Mouse (Mus musculus) B cell, adult 2 months (primary cell): ENCODE measurements around the gene Zbtb48.

Source experiments
- DNase-seq, 2 experiments: peaks; one replicate each; pipeline ENCODE4 v3.0.0; 2022

The Zbtb48 gene

DNA sequence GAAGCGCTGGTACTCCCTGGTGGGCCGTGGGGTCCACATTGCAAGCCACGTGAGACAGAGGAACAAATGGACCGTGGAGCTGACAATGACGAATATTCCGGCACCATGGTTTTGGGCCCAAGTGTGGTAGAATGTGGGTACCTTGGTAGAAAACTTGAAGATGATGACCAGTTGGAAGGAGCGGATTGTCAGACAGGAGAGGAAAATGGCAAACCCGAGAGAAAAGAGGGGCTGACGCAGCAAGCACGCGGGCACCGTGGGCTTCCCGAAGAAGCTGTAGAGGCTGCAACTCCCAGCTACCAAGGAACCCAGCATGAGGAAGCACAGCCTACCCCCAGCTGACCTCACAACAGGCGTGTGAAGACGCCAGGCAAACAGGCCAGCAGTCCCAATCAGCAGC lies 985 bp upstream of the Zbtb48 start:
- no peak for DNase-seq

DNA sequence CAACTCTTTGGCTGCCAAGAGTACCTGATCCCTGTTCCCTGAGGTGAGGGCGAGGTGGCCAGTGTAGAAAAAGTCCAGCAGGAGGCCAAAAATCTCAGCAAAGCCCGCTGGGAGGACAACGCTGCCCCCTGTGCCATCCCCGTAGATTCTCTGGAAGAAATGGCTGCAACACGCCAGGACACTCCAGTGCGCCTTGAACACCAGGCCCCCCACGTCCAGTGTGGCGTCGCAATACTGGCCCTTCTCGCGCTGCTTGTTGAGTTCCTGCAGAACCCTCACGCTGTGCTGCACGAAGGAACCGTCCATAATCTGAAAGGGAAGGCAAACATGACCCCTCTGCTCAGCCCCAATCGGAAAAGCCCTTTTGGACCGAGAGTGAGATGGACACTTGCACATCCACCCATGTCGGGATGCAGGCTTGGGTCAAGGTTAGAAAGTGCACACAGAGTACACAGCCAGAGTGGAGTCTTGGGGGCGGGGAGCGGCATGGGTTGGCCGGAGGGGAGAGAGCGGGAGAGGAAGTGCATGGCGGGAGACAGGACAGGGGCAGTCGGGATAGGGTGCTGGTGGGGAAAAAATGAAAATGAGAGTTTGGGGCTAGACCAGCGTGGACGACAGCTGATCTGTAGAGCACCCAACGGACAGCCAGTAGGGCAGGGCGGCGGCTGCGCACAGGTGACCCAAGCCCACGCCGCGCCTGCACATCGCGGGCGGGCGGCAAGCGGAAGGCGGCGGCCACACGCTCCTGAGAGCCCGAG lies 541 bp downstream of the Zbtb48 start:
- DNase-seq, result no peak

DNA sequence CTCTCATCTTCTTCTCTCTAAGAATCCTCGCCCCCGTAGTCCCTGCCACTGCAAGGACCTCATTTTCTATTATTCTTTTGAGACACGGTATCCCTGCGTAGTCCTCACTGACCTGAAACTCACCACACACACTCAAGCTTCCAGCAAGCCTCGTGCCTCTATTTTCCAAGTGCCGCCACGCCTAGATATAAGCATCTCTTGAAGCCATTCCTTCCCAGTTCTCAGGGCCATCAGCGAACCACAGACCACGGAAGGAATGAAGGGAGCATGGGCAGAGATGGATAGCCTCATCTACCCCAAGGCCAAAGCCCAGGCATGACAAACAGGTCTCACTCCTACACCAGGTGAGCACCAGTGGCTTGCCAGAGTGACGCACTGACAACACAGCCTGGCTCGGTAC lies 2.9 kb downstream of the Zbtb48 start:
- DNase-seq, result no peak

DNA sequence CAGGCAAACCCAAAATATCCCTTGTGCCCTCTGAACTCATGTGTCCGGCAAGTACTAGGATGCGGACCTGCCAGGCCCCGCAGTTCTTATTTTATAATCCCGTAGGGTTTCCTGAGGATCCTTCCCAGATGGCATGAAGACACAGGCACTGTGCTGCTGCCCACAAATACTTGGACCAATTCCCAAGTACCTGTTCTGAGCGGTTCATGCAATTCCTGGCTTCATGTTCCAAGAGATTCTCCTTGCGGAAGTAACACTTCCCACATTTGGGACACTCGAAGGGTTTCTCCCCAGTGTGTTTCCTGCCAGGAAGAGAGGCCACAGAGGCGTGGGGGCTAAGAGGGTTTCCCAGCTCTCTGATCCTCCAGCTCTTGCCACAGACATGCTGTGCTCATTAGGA lies 5.0 kb downstream of the Zbtb48 start:
- no peak for DNase-seq

- DNase-seq, result no peak
These were observed 5.8 kb downstream of the Zbtb48 start for GRCm38 (mm10) chr4:152021568-152022097.

DNA sequence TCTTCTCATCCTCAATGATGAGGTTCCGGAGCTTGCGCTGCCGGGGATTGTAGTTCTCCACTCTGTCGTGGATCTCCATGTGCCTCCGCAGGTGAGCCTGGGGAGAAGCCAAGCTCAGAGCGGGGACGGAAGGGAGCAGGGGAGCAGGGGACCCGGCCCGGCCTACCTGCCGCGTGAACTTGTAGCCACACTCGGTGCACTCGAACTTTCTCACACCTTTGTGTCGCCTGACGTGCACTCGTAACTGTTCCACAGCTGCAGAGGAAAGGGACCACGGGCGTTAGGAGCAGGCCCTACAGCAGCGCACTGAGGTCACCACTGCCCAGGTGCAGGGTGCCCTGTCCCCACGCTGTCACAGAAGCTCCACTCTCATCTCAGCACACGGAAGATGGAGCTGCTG lies 7.4 kb downstream of the Zbtb48 start:
- no peak for DNase-seq

GRCm38 (mm10) chr4:152019073-152019472 lies 8.4 kb downstream of the Zbtb48 start:
- DNase-seq, result no peak

- DNase-seq, result no peak
These were observed 14.2 kb downstream of the Zbtb48 start for GRCm38 (mm10) chr4:152013036-152013813.

- no peak for DNase-seq
These were observed 15.4 kb downstream of the Zbtb48 start for GRCm38 (mm10) chr4:152012109-152012508.

GRCm38 (mm10) chr4:152011171-152011760 lies 16.2 kb downstream of the Zbtb48 start:
- DNase-seq, result no peak

DNA sequence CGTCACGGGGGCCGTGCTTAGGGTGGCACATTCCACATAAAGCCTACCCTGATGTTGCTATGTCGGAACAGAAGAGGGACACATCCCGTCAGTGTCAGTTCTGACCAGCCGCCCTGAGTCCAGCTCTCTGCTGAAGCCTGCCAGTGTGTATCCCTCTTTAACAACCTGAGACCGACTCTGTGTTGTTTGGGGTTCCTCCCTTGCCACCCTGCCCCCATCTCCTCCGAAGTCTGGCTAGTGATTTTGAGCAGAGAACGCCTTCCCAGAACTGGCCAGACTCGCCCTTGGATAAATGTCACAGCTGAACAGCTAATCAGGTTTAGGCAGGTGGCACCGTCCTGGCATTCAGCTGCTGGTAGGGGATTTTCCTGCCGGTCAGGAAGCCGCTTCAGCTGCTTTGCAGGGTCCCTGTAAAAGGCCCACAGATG lies 16.8 kb downstream of the Zbtb48 start:
- DNase-seq, result no peak

- DNase-seq, result peak in 1 of 2 experiments; percentile 27
These were observed 17.3 kb downstream of the Zbtb48 start for GRCm38 (mm10) chr4:152010091-152010706.

DNA sequence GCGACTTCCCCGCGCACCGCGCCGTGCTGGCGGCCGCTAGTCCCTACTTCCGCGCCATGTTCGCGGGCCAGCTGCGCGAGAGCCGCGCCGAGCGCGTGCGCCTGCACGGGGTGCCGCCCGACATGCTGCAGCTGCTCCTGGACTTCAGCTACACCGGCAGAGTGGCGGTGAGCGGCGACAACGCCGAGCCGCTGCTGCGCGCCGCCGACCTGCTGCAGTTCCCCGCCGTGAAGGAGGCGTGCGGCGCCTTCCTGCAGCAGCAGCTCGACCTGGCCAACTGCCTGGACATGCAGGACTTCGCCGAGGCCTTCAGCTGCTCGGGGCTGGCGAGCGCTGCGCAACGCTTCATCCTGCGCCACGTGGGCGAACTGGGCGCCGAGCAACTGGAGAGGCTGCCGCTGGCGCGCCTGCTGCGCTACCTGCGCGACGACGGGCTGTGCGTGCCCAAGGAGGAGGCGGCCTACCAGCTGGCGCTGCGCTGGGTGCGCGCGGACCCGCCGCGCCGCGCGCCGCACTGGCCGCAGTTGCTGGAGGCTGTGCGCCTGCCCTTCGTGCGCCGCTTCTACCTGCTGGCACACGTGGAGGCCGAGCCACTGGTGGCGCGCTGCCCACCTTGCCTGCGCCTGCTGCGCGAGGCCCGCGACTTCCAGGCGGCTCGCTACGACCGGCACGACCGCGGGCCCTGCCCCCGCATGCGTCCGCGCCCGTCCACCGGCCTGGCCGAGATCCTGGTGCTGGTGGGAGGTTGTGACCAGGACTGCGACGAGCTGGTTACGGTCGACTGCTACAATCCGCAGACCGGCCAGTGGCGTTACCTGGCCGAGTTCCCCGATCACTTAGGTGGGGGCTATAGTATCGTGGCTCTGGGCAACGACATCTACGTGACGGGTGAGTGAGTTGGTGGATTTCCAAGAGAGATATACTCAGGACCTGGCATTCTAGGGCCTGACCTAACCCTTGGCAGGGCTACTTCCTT lies 18.1 kb downstream of the Zbtb48 start:
- peak; percentile 52 to 61 for DNase-seq

- DNase-seq, result peak; percentile 94 to 95
These were observed 18.8 kb downstream of the Zbtb48 start, which contains the start of gene Klhl21 for GRCm38 (mm10) chr4:152008622-152009075. Klhl21 (plus strand) TSS chr4:152008803.

DNA sequence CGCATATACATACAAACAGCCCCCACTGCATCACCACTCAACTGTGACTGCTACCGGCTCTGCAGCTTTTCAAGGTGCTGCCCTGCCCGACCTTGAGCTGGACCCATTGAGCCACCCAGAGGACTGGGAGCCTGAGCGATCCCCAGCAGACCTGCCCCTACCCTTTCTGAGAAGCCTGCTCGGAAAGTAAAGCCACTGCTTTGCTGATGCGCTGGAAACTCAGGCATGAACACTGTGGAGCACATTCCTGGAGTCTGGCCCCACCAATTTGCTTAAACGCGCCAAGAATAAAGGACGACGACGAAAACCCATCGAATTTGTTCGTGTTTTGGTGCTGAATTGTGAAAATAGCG lies 19.3 kb downstream of the Zbtb48 start:
- DNase-seq, result peak in 1 of 2 experiments; percentile 29

DNA sequence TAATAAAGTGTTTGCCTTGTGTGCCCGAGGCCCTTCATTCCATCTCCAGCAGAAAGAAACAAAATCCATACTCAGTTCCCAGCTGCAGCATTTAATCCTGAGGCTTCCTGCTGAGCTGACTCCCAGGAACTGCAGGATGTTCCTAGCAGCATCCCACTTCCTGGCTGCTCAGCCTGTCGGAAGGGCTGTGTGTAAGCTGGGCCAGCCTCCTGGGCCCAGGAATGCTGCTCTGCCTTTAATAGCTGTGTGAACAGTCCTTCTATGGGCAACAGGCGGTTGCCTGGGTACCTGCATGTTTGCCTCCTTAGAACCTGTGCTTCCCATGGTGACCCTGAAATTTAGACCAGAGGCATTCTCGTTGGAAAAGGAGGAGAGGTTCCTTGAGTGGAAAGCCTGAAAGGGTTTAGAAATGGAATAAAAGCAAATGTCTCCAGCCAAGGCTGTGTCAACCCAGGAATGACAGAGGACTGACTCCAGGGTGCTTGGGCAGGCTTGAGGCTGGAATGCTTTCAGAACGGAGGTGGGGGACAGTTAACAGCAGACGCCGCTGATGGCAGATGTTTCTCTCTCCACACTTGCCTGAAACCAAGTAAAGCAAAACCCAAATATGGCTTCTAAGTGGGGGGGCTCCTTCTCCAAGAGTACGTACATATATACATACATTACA lies 19.9 kb downstream of the Zbtb48 start:
- no peak for DNase-seq

GRCm38 (mm10) chr4:152006812-152007211 lies 20.7 kb downstream of the Zbtb48 start:
- no peak for DNase-seq

DNA sequence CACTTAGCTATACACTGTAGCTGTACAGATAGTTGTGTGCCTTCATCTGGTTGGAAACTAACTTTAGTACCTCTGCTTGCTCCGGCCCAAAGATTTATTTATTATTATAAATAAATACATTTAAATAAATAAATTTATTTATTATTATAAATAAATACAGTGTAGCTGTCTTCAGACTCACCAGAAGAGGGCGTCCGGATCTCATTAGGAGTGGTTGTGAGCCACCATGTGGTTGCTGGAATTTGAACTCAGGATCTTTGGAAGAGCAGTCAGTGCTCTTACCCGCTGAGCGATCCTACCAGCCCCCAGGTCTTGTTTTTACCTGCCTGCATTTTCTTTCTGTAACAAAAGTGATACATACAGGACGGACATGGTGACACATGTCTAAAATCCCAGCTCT lies 21.3 kb downstream of the Zbtb48 start:
- DNase-seq, result peak; percentile 41 to 55

GRCm38 (mm10) chr4:152002063-152002462 lies 25.4 kb downstream of the Zbtb48 start:
- DNase-seq, result no peak

DNA sequence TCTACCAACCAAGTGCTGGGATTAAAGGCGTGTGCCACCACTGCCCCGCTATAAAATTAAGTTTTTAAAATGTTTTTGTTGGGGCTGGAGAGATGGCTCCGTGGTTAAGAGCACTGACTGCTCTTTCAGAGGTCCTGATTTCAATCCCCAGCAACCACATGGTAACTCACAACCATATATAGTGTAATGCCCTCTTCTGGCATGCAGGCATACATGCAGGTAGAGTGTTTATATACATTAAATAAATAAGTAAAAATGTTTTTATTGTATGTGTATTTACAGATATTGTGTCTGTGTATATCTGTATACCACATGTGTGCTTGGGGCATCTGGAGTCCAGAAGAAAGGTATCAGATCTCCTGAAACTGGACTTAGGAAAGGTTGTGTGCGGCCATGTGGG lies 26.1 kb downstream of the Zbtb48 start:
- no peak for DNase-seq

DNA sequence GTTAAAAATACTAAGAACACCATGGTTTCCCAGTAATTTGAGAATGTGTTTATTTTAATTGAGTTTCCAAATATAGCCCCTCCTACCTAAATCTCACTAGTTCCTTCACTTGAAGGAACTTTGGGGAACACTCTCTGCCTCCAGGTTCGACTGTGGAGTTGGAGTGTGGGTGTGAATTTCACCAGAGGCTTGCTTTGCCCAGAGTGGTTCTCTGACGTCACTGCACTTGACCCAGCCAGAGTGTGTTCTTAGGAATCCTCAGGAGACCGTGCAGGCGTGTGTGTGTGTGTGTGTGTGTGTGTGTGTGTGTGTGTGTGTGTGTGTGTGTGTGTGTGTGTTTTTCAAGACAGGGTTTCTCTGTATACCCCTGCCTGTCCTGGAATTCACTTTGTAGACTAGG lies 26.6 kb downstream of the Zbtb48 start:
- DNase-seq, result no peak
